Mouse (Mus musculus) kidney, postnatal 0 days (tissue): ENCODE data around the gene Itpk1. TPM values are rescaled to one million over a fixed set of nuclear protein-coding genes. Genes with fewer than 3 reads are reported as not detected.
"Not testable (repeated sequence)": the region's sequence is repeated elsewhere in the genome, so short reads cannot be mapped to it uniquely, and the experiment has no call there.

ENCODE experiments used
- ATAC-seq: fragments of 200-750 bp; cut with Nextera tagmentation; replicated peaks from 2 replicates; pipeline ENCODE4 v1.8.0; 2017; ENCODE audit warnings: low read depth, moderate number of reproducible peaks, moderate TSS enrichment, moderate library complexity; ENCODE audit not compliant: low FRiP score
- DNase-seq: peaks from one replicate; pipeline ENCODE4 v3.0.0-alpha.2; 2016; ENCODE audit warnings: low spot score
- H3K27ac ChIP-seq: fragments of 300-500 bp; sonication (generic); 2 replicates; pipeline ENCODE4 v1.5.1; 2014; ENCODE audit warnings: mild to moderate bottlenecking
- H3K27me3 ChIP-seq: fragments of 300-500 bp; sonication (generic); 2 replicates; pipeline ENCODE4 v1.6.1; 2014; ENCODE audit warnings: low read length, mixed read lengths; ENCODE audit not compliant: insufficient read depth
- H3K36me3 ChIP-seq: fragments of 300-500 bp; sonication (generic); 2 replicates; pipeline ENCODE4 v1.6.1; 2014; ENCODE audit warnings: low read length, mixed read lengths; ENCODE audit not compliant: insufficient read depth
- H3K4me1 ChIP-seq: fragments of 300-500 bp; sonication (generic); replicated peaks from 2 replicates; pipeline ENCODE4 v1.6.1; 2014; ENCODE audit warnings: antibody characterized with exemption, low read length, mixed read lengths; ENCODE audit not compliant: insufficient read depth
- H3K4me2 ChIP-seq: fragments of 300-500 bp; sonication (generic); 2 replicates; pipeline ENCODE4 v1.6.1; 2014; ENCODE audit warnings: mild to moderate bottlenecking, low read length, moderate library complexity, mixed read lengths
- H3K4me3 ChIP-seq: fragments of 300-500 bp; sonication (generic); replicated peaks from 2 replicates; pipeline ENCODE4 v1.5.1; 2014; ENCODE audit warnings: low read depth, low read length
- H3K9ac ChIP-seq: fragments of 300-500 bp; sonication (generic); 2 replicates; pipeline ENCODE4 v1.6.1; 2014; ENCODE audit warnings: low read depth, low read length
- H3K9me3 ChIP-seq: fragments of 300-500 bp; sonication (generic); replicated peaks from 2 replicates; pipeline ENCODE4 v1.6.1; 2016; ENCODE audit warnings: low read length, inconsistent platforms, mixed read lengths
- CTCF ChIP-seq: IDR thresholded peaks from 2 replicates; pipeline ENCODE4 v1.5.1; 2016; ENCODE audit warnings: antibody characterized with exemption, low read depth, mild to moderate bottlenecking, moderate library complexity
- WGBS: fragments of 180-500 bp; shearing (Covaris S2); extraction: QIAGEN DNeasy Blood & Tissue Kit; methylation state at CpG from one replicate; pipeline ENCODE4 v1.1.7; 2014; 5-methylcytosine and 5-hydroxymethylcytosine counted together
- polyA plus RNA-seq: library from polyadenylated mRNA; unstranded; fragments of >200 nt; fragmentation: Nextera tagmentation; extraction: Ambion mirVana; gene quantifications from 2 replicates; pipeline ENCODE4 v1.2.1, GENCODE M21; 2015

Itpk1 gene
- polyA plus RNA-seq, 1 experiment from 2014 or later: 16.1 TPM

GRCm38 (mm10) chr12:102638878-102639277, 65.9 kb downstream of the Itpk1 start:
- 77% methylated on average over 3 of the region's 3 CpGs for WGBS
- Histone ChIP-seq H3K4me1 (peaks cover 7% of the 10 kb centered on the region), H3K36me3 (no peaks in the 10 kb centered on the region), H3K9ac (no peak overlapping the region), H3K27me3 (no peaks in the 10 kb centered on the region), H3K27ac (no peak overlapping the region), H3K9me3 (no peaks in the 10 kb centered on the region), H3K4me2 (no peak overlapping the region), H3K4me3 (no peak overlapping the region)
- TF ChIP-seq CTCF: no peak
- ATAC-seq (no peak), DNase-seq (no peak)

DNA sequence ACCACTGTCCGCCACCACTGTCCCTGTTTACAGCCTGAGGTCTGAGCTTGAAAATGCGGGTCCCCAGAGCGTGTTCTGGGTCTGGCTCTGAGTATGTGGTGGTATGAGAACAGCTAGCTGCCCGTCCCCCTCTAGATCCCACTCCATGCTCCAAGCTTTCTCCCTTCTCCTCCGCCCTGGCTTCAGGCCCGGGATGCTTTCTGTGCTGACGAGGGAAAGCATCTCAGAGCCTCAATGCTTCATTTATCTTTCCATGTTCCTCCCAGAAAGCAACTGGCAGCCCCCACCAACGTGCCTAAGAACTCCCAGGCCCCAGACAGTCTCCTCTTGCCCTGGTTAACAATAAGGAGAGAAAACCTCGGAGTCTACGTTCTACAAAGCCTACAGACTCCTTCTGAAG, 67.5 kb downstream of the Itpk1 start:
- no peaks in the 10 kb centered on the region for H3K36me3 ChIP-seq
- no peak for ATAC-seq
- no peak for DNase-seq
- no peak overlapping the region for H3K27ac ChIP-seq
- no peak overlapping the region for H3K4me2 ChIP-seq
- peaks cover 12% of the 10 kb centered on the region for H3K4me1 ChIP-seq
- no peak overlapping the region for H3K4me3 ChIP-seq
- H3K9ac ChIP-seq: no peak overlapping the region
- no peak for TF ChIP-seq CTCF
- no peaks in the 10 kb centered on the region for H3K9me3 ChIP-seq
- WGBS: 87% methylated on average over 10 of the region's 10 CpGs
- H3K27me3 ChIP-seq: no peaks in the 10 kb centered on the region

DNA sequence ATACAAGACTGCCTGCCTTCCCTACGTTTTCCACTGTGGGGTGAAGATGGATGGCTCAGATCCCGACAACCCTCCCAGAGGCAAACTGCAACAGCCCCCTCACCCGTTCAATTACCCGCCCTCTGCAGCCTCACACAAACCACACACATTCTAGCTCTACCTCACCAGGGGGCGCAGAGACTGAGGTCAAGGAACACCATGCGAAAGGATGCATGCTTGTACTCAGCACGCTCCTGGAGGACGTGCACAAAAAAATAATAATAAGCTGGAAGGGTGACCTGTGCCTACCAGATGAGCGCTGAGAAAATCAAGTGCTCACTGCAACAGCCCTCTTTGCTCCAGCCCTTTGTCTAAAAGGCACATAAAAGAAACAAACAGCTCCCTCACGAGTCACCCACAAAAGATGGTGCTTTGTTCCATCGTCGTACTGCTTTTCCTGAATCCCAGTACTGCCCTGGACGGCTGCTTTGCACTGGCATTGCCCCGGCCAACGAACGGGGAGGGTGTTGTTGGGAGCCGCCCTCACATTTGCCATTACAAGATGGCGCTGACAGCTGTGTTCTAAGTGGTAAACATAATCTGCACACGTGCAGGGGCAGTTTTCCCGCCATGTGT, 70.2 kb downstream of the Itpk1 start:
- Histone ChIP-seq H3K36me3 (no peaks in the 10 kb centered on the region), H3K4me1 (peaks cover 13% of the 10 kb centered on the region), H3K4me2 (no peak overlapping the region), H3K4me3 (no peak overlapping the region), H3K27ac (no peak overlapping the region), H3K9ac (no peak overlapping the region), H3K9me3 (no peaks in the 10 kb centered on the region), H3K27me3 (no peaks in the 10 kb centered on the region)
- peak; percentile 28; the same call in 1 of the 2 replicates for TF ChIP-seq CTCF
- ATAC-seq (no peak), DNase-seq (no peak)
- 64% methylated on average over 18 of the region's 20 CpGs for WGBS

GRCm38 (mm10) chr12:102633083-102633501, 71.6 kb downstream of the Itpk1 start:
- no peak overlapping the region for H3K27ac ChIP-seq

GRCm38 (mm10) chr12:102631690-102632089, 73.0 kb downstream of the Itpk1 start:
- H3K27ac ChIP-seq: no peak overlapping the region
- H3K4me1 ChIP-seq: peaks cover 13% of the 10 kb centered on the region
- H3K4me2 ChIP-seq: no peak overlapping the region
- no peak overlapping the region for H3K4me3 ChIP-seq
- H3K9me3 ChIP-seq: no peaks in the 10 kb centered on the region
- ATAC-seq: no peak
- TF ChIP-seq CTCF: no peak
- no peaks in the 10 kb centered on the region for H3K27me3 ChIP-seq
- DNase-seq: no peak
- no peak overlapping the region for H3K9ac ChIP-seq
- 68% methylated on average over 8 of the region's 8 CpGs for WGBS
- H3K36me3 ChIP-seq: no peaks in the 10 kb centered on the region

More at GRCm38 (mm10) chr12:102633083-102633501, 71.6 kb downstream of the Itpk1 start:
- ATAC-seq: peak; percentile 72
- WGBS: 24% methylated on average over 4 of the region's 4 CpGs
- TF ChIP-seq CTCF: no peak
- no peaks in the 10 kb centered on the region for H3K36me3 ChIP-seq
- H3K27me3 ChIP-seq: no peaks in the 10 kb centered on the region
- DNase-seq: peak; percentile 73
- no peak overlapping the region for H3K4me2 ChIP-seq
- no peak overlapping the region for H3K4me3 ChIP-seq
- H3K9ac ChIP-seq: no peak overlapping the region
- H3K9me3 ChIP-seq: no peaks in the 10 kb centered on the region
- peaks cover 13% of the 10 kb centered on the region for H3K4me1 ChIP-seq

GRCm38 (mm10) chr12:102630471-102630870, 74.3 kb downstream of the Itpk1 start:
- not testable (repeated sequence) for H3K9ac ChIP-seq, ATAC-seq, H3K9me3 ChIP-seq, H3K4me3 ChIP-seq, H3K27me3 ChIP-seq, H3K36me3 ChIP-seq, DNase-seq, H3K4me2 ChIP-seq, H3K27ac ChIP-seq
- WGBS: 95% methylated on average over 9 of the region's 9 CpGs
- peaks cover 13% of the 10 kb centered on the region for H3K4me1 ChIP-seq

DNA sequence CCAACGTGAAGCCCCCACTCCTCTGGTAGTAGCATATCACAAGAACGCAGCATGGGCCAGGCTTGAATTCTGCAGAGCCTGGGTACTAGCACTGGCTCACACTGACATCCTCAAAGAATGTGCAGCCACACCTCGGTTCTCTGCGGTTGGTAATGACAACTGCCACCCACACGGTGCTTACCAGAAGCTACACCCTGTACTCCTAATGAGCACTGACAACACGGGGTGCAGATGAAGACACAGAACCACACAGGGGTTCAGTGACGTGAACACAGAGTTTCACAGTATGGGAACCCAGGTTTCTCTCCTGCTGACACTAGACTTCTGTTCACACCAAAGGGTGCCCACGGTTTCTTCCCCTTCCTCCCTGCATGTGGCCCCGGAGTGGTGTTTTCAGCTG, 76.5 kb downstream of the Itpk1 start:
- 57% methylated on average over 9 of the region's 9 CpGs for WGBS
- ATAC-seq: no peak
- Histone ChIP-seq H3K36me3 (no peaks in the 10 kb centered on the region), H3K9me3 (no peaks in the 10 kb centered on the region), H3K9ac (no peak overlapping the region), H3K4me1 (peaks cover 10% of the 10 kb centered on the region), H3K27ac (no peak overlapping the region), H3K4me2 (no peak overlapping the region), H3K27me3 (no peaks in the 10 kb centered on the region), H3K4me3 (no peak overlapping the region)
- no peak for DNase-seq
- TF ChIP-seq CTCF: no peak
